Mouse (Mus musculus) heart, adult 18-20 months (tissue): ENCODE measurements around the gene Serpinb6d. TPM values are rescaled to one million over a fixed set of nuclear protein-coding genes. Genes with fewer than 3 reads are reported as not detected.

Experiments
- DNase-seq, 2 experiments: peaks; one replicate each; pipeline ENCODE4 v3.0.0; 2021 to 2022; ENCODE audit warnings: mixed read lengths in 1 of 2
- long read RNA-seq, 2 experiments: library from polyadenylated mRNA; stranded (forward); transcript quantifications; one replicate each; pipeline ENCODE4 v2.0.0; 2021
- total RNA-seq, 2 experiments: library from RNA; stranded (reverse); gene quantifications; 2 replicates each; pipeline ENCODE4 v1.2.3; 2021

The Serpinb6d gene
- not detected for total RNA-seq
- long read RNA-seq, experiment 1: 0 reads
- long read RNA-seq, experiment 2: 0 reads

DNA sequence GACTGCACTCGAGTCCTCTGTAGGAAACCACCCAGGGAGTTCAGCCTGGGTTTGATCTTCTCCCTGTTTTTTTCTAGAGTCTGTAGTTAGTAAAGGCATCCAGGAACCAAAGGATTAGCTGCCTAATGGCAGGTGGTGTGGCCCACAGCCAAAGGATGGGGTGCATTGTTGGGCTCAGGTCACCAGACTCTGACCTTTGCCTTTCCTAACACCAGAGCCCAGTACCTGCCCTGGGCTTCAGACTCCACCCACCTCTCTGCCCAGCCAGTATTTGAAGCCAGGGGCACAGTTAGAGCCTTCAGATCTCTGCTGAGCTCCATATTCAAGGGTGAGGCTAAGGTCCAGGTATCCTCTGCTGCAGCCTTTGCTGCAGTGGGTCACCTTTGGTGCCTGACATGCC, at the start of gene Serpinb6d:
Serpinb6d (plus strand) TSS at position 301 of the 400 bp plus-strand sequence.
- DNase-seq: no peak

DNA sequence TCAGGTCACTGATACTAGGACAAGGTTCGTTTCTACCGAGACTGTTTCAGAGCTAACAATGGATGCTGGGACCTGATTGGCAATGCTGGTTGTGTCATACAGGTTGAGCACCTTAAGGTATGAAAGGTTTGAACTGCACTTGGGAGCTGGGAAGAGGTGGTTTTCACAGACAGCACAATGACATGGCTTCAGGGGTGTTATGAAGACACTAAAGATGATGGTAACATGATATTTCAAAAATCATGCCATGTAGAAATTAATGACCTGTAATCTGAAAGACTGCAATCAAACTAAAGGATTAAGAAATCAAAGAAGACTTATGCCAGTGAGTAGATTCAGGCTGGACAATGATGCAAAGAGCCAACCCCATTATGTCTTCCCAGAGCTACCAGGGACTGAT, 38.3 kb upstream of the Serpinb6d start:
- no peak for DNase-seq

DNA sequence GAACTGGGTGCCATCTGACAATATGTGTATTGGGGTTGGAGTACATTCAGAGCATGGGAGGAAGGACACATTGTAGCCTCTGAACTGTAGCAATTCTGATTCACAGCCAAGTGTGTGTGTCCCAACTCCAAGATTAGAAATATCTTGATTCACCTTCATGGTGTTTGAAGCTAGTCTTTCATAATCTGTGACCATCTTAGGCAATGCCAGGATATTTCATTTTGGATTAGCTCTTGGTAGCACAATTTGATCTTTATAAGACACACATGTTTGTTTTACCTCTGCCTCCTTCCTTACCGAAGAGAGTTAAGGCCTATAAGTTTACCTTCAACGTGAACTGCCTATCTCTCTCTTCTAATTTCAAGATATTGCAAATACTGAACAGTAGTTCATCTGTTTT, 18.7 kb upstream of the Serpinb6d start:
- no peak for DNase-seq

DNA sequence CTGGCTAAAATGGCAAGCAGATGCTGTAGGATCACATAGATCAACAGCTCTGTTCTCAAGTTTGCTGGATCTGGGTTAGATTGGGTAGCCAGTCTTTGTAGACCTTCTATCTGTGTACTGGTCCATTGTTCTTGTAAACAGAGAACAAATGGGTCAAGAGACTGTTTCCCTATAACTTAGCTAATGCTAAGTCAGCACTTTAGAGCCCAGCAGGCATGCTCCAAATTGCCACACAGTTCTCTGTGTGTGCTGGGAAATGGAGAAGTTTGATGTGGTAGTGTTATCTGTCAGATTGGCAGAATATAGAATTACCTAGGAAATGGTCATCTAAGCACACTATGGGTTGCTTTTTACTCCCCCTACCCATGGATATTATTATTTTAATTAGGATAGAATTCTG, 1.3 kb downstream of the Serpinb6d start:
- no peak for DNase-seq

DNA sequence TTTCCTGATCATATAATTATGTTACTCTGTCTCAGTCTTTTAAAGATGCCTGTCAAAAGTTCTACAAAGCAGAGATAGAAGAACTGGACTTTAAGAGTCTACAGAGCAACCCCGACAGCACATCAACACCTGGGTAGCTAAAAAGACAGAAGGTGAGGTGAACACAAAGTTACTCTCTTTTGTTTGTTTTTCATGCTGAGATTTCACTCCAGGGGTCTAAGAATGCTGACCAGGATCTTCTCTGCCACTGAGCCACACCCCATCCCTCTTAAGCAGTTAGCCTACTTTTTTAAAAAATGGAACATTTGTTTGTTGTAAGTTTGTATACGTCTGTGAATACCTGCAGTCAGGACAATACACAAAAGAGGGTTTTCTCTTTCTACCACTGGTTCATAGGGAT, 59.1 kb downstream of the Serpinb6d start:
- no peak for DNase-seq

Other genes with a start within 250 kb of the Serpinb6d start
- not detected for gene Serpinb9g, start 176.6 kb upstream of the Serpinb6d start, total RNA-seq
- gene Serpinb6e, start 182.0 kb downstream of the Serpinb6d start, total RNA-seq: not detected
- gene Serpinb6c, start 244.3 kb downstream of the Serpinb6d start, total RNA-seq: not detected